Mouse (Mus musculus) embryonic facial prominence, embryonic 14.5 days (tissue): ENCODE measurements around the gene Spef2. TPM values are rescaled to one million over a fixed set of nuclear protein-coding genes. Genes with fewer than 3 reads are reported as not detected.
"Not testable (repeated sequence)": the region's sequence is repeated elsewhere in the genome, so short reads cannot be mapped to it uniquely, and the experiment has no call there.

Experiments
- ATAC-seq: fragments of 200-750 bp; cut with Nextera tagmentation; 2 replicates; pipeline ENCODE4 v1.8.0; 2017; ENCODE audit warnings: low read depth, moderate number of reproducible peaks, moderate TSS enrichment
- DNase-seq: peaks from one replicate; pipeline ENCODE4 v3.0.0-alpha.2; 2015; ENCODE audit warnings: low spot score
- H3K27ac ChIP-seq: fragments of 300-500 bp; sonication (generic); replicated peaks from 2 replicates; pipeline ENCODE4 v1.5.1; 2014; ENCODE audit warnings: low read depth, mild to moderate bottlenecking, low read length, moderate library complexity
- H3K27me3 ChIP-seq: fragments of 300-500 bp; sonication (generic); replicated peaks from 2 replicates; pipeline ENCODE4 v1.6.1; 2014; ENCODE audit warnings: low read length; ENCODE audit not compliant: control insufficient read depth, insufficient read depth
- H3K36me3 ChIP-seq: fragments of 300-500 bp; sonication (generic); 2 replicates; pipeline ENCODE4 v1.6.1; 2014; ENCODE audit warnings: low read length, mixed read lengths; ENCODE audit not compliant: control insufficient read depth, insufficient read depth
- H3K4me1 ChIP-seq: fragments of 300-500 bp; sonication (generic); 2 replicates; pipeline ENCODE4 v1.6.1; 2014; ENCODE audit warnings: antibody characterized with exemption, low read length; ENCODE audit not compliant: control insufficient read depth, insufficient read depth
- H3K4me2 ChIP-seq: fragments of 300-500 bp; sonication (generic); 2 replicates; pipeline ENCODE4 v1.6.1; 2014; ENCODE audit warnings: low read depth, mild to moderate bottlenecking, low read length, moderate library complexity, mixed read lengths
- H3K4me3 ChIP-seq: fragments of 300-500 bp; sonication (generic); 2 replicates; pipeline ENCODE4 v1.5.1; 2014; ENCODE audit warnings: low read depth, mild to moderate bottlenecking, low read length
- H3K9ac ChIP-seq: fragments of 300-500 bp; sonication (generic); 2 replicates; pipeline ENCODE4 v1.6.1; 2014; ENCODE audit warnings: low read depth, mild to moderate bottlenecking, low read length, moderate library complexity, mixed read lengths
- H3K9me3 ChIP-seq: fragments of 300-500 bp; sonication (generic); 2 replicates; pipeline ENCODE4 v1.6.1; 2016; ENCODE audit warnings: low read length; ENCODE audit not compliant: control insufficient read depth
- WGBS: fragments of 180-500 bp; shearing (Covaris S2); extraction: QIAGEN DNeasy Blood & Tissue Kit; methylation state at CpG from one replicate; pipeline ENCODE4 v1.1.7; 2014; 5-methylcytosine and 5-hydroxymethylcytosine counted together
- polyA plus RNA-seq: library from polyadenylated mRNA; unstranded; fragments of >200 nt; fragmentation: Nextera tagmentation; extraction: Ambion mirVana; gene quantifications from 2 replicates; pipeline ENCODE4 v1.2.1, GENCODE M21; 2014

The Spef2 gene
- polyA plus RNA-seq, 1 experiment from 2014 or later, result 2.0 TPM

DNA sequence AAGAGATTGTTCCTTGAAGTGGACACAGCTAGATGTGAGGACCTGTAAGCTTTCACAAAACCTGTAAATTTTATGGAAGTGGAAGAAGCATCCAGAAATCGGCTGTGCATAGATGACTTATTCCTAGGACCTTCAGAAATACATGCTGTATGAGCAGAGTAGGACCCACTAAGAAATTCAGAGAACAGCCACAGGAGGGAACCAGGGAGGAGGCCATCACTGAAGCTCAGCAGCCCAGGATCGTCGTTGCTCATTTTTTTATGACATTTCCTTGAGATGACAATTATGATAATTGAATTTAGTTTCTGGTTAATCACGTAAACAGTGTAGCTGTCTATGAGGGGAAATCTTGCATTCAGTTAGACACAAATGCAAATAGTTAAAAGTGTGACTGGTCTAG lies 171.4 kb downstream of the Spef2 start:
- Histone ChIP-seq H3K4me1 (no peaks in the 10 kb centered on the region), H3K27ac (no peak overlapping the region), H3K4me3 (no peak overlapping the region), H3K4me2 (no peak overlapping the region), H3K9me3 (no peaks in the 10 kb centered on the region), H3K9ac (no peak overlapping the region), H3K36me3 (no peaks in the 10 kb centered on the region), H3K27me3 (no peaks in the 10 kb centered on the region)
- 79% methylated on average over 4 of the region's 4 CpGs for WGBS
- no peak for ATAC-seq
- DNase-seq, result no peak

DNA sequence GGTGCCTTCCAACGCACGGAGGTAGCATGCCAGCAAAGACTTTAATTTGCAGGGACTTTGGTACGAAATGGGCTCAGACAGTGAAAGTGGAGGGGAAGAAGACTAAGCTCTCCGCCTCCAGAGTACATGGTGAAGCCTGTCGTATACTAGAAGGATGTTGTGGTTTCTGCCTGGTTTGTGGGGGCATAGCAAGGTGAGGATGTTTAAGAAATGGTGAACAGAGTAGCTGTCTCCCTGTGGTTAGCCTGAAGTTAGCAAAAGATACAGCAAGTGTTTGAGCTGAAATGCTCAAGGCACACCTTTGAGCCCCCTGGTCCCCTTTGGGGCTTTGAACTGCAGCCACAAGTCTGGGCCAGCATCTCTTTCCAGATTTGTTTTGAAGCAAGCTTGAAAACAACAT lies 173.9 kb downstream of the Spef2 start:
- ATAC-seq (no peak), DNase-seq (no peak)
- no peak overlapping the region for H3K4me2 ChIP-seq
- no peak overlapping the region for H3K27ac ChIP-seq
- H3K9ac ChIP-seq, result no peak overlapping the region
- H3K4me3 ChIP-seq, result no peak overlapping the region
- no peaks in the 10 kb centered on the region for H3K9me3 ChIP-seq
- H3K36me3 ChIP-seq, result no peaks in the 10 kb centered on the region
- H3K27me3 ChIP-seq, result no peaks in the 10 kb centered on the region
- 88% methylated on average over 5 of the region's 5 CpGs for WGBS
- no peaks in the 10 kb centered on the region for H3K4me1 ChIP-seq

GRCm38 (mm10) chr15:9573361-9573760 lies 175.3 kb downstream of the Spef2 start:
- DNase-seq (no peak), ATAC-seq (no peak)
- H3K9ac ChIP-seq, result no peak overlapping the region
- no peaks in the 10 kb centered on the region for H3K4me1 ChIP-seq
- H3K27ac ChIP-seq, result no peak overlapping the region
- H3K4me2 ChIP-seq, result no peak overlapping the region
- H3K27me3 ChIP-seq, result no peaks in the 10 kb centered on the region
- no peaks in the 10 kb centered on the region for H3K9me3 ChIP-seq
- no peaks in the 10 kb centered on the region for H3K36me3 ChIP-seq
- H3K4me3 ChIP-seq, result no peak overlapping the region
- WGBS, result 77% methylated on average over 4 of the region's 4 CpGs

- DNase-seq (no peak), ATAC-seq (no peak)
- H3K4me3 ChIP-seq, result no peak overlapping the region
- no peaks in the 10 kb centered on the region for H3K4me1 ChIP-seq
- H3K36me3 ChIP-seq, result no peaks in the 10 kb centered on the region
- H3K9me3 ChIP-seq, result no peaks in the 10 kb centered on the region
- H3K9ac ChIP-seq, result no peak overlapping the region
- H3K27ac ChIP-seq, result no peak overlapping the region
- no peak overlapping the region for H3K4me2 ChIP-seq
- no peaks in the 10 kb centered on the region for H3K27me3 ChIP-seq
- 78% methylated on average over 7 of the region's 7 CpGs for WGBS
These were observed 176.0 kb downstream of the Spef2 start for GRCm38 (mm10) chr15:9572664-9573063.

DNA sequence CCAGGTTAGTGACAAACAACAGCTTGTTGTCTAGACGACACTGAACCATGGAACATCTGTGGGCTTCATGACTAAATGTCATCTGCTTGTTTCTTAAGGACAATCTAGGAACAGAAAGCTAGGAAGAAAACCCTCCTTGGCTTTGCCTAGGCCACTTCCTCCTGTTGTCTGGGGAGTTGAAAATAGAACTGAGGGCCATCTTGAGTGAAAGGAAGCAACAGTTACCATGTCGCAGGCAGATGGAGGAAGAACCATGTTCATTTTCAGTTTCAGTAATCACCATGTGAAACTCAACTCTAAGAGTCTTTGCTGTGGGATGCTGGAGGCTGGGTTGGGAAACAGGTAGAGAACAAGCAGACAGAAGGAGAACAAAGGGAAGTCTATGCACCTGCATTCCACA lies 176.8 kb downstream of the Spef2 start:
- no peaks in the 10 kb centered on the region for H3K9me3 ChIP-seq
- 84% methylated on average over 2 of the region's 2 CpGs for WGBS
- no peak overlapping the region for H3K4me3 ChIP-seq
- no peak overlapping the region for H3K9ac ChIP-seq
- no peak overlapping the region for H3K27ac ChIP-seq
- ATAC-seq (no peak), DNase-seq (no peak)
- no peaks in the 10 kb centered on the region for H3K4me1 ChIP-seq
- no peaks in the 10 kb centered on the region for H3K27me3 ChIP-seq
- no peaks in the 10 kb centered on the region for H3K36me3 ChIP-seq
- no peak overlapping the region for H3K4me2 ChIP-seq

GRCm38 (mm10) chr15:9567316-9567715 lies 181.4 kb downstream of the Spef2 start:
- Histone ChIP-seq H3K27me3 (no peaks in the 10 kb centered on the region), H3K36me3 (no peaks in the 10 kb centered on the region), H3K9me3 (no peaks in the 10 kb centered on the region), H3K27ac (no peak overlapping the region), H3K4me2 (no peak overlapping the region), H3K4me1 (no peaks in the 10 kb centered on the region), H3K4me3 (no peak overlapping the region), H3K9ac (no peak overlapping the region)
- DNase-seq, result no peak
- ATAC-seq, result no peak
- WGBS, result 88% methylated on average over 4 of the region's 4 CpGs

DNA sequence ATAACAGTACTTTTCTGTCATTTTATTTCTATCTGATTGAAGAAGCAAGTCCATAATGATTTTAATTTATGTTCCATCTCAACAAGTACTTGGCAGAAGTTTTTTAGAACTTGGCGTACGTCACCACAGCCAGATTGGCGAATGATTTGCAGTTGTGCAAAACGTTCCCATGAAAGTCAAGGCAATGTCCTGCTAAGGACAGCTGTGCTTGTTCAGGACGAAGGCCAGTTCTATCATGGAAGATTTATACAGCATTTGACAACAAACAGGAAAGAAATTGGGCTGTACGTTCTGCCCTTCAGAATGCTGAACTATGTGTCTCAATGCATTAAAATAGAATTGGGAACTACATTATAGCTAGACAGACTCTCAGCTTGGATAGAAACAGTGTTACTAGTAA lies 183.3 kb downstream of the Spef2 start:
- peak; percentile 20 for DNase-seq
- Histone ChIP-seq H3K4me3 (no peak overlapping the region), H3K4me2 (no peak overlapping the region), H3K9ac (no peak overlapping the region), H3K27me3 (no peaks in the 10 kb centered on the region), H3K36me3 (no peaks in the 10 kb centered on the region), H3K4me1 (no peaks in the 10 kb centered on the region), H3K9me3 (no peaks in the 10 kb centered on the region), H3K27ac (no peak overlapping the region)
- WGBS, result 74% methylated on average over 6 of the region's 6 CpGs
- ATAC-seq, result no peak

DNA sequence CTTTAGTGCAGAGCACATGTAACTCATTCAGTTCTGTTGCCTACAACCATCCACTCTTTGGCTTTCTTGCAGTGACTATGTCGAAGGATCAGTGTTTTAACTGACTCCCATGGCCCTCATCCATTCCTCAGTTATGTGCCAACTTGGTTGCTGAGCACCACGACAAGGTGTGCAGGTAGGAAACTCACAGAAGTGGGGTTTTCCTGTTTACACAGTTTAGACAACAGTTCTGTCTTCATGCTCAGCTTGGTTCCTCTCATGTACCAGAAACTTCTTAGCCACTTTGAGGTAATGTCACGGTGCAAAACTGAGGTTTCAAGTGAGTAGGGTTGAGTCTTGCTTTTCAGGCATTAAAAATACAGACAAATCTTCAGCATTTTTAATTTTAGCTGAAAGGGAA lies 184.5 kb downstream of the Spef2 start:
- H3K27me3 ChIP-seq, result no peaks in the 10 kb centered on the region
- ATAC-seq (no peak), DNase-seq (no peak)
- no peak overlapping the region for H3K4me2 ChIP-seq
- H3K36me3 ChIP-seq, result no peaks in the 10 kb centered on the region
- H3K9ac ChIP-seq, result no peak overlapping the region
- no peak overlapping the region for H3K4me3 ChIP-seq
- no peak overlapping the region for H3K27ac ChIP-seq
- WGBS, result 76% methylated on average over 3 of the region's 3 CpGs
- no peaks in the 10 kb centered on the region for H3K9me3 ChIP-seq
- no peaks in the 10 kb centered on the region for H3K4me1 ChIP-seq

DNA sequence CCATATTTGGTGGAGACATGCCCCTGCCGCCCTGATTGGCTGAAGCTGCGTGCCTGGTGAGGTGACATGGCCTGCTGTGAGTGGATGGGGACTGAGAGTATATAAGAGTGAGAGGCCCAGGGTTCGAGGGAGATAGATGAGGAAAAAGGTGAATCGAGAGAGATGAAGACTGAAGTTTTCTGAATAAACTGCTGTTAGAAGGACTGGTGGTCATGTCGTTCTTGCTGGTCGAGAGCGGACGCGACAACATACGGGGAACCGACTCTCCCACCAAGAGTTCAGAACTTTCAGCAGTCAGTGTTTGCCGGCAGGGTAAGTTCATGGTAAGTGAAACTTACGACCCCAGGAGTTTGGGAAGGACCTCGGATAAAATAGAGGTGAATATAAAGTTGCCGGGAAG lies 191.4 kb downstream of the Spef2 start:
- not testable (repeated sequence) for ATAC-seq, H3K4me1 ChIP-seq
- WGBS, result 92% methylated on average over 14 of the region's 15 CpGs

More for the DNA sequence above, 191.4 kb downstream of the Spef2 start:
- not testable (repeated sequence) for H3K36me3 ChIP-seq, H3K4me2 ChIP-seq, H3K4me3 ChIP-seq, H3K27ac ChIP-seq, DNase-seq, H3K9me3 ChIP-seq, H3K27me3 ChIP-seq, H3K9ac ChIP-seq
